Mouse (Mus musculus): Measurements from ENCODE around the gene E4f1. TPM values are rescaled to one million over a fixed set of nuclear protein-coding genes. Genes with fewer than 3 reads are reported as not detected.

Gene E4f1
- polyA plus RNA-seq (2017; shearing (Covaris generic)), result 10 to 100 TPM; 34.3 to 62.8 TPM

- ATAC-seq, result peak; percentile 98
These were observed at the start of gene E4f1, which contains the start of gene Pgp for GRCm38 (mm10) chr17:24469910-24470602. E4f1 (minus strand) TSS chr17:24470313. Pgp (plus strand) TSS chr17:24470392.

GRCm38 (mm10) chr17:24514270-24515257, 44.5 kb upstream of the E4f1 start:
- ATAC-seq, result no peak

- ATAC-seq, result no peak
These were observed 43.5 kb upstream of the E4f1 start for GRCm38 (mm10) chr17:24513609-24514008.

GRCm38 (mm10) chr17:24507806-24508460, 37.8 kb upstream of the E4f1 start:
- ATAC-seq, result no peak

GRCm38 (mm10) chr17:24507129-24507664, 37.1 kb upstream of the E4f1 start:
- no peak for ATAC-seq

GRCm38 (mm10) chr17:24506332-24507070, 36.4 kb upstream of the E4f1 start:
- no peak for ATAC-seq

- no peak for ATAC-seq
These were observed 35.3 kb upstream of the E4f1 start for GRCm38 (mm10) chr17:24505286-24505955.

GRCm38 (mm10) chr17:24504085-24504484, 34.0 kb upstream of the E4f1 start:
- ATAC-seq, result no peak

GRCm38 (mm10) chr17:24502208-24502607, 32.1 kb upstream of the E4f1 start:
- no peak for ATAC-seq

GRCm38 (mm10) chr17:24496026-24496425, 25.9 kb upstream of the E4f1 start:
- ATAC-seq, result no peak

GRCm38 (mm10) chr17:24495443-24495842, 25.3 kb upstream of the E4f1 start:
- no peak for ATAC-seq

- no peak for ATAC-seq
These were observed 24.7 kb upstream of the E4f1 start for GRCm38 (mm10) chr17:24494627-24495335.

GRCm38 (mm10) chr17:24490399-24490798, 20.3 kb upstream of the E4f1 start:
- no peak for ATAC-seq

- ATAC-seq, result no peak
These were observed 19.3 kb upstream of the E4f1 start for GRCm38 (mm10) chr17:24489265-24490030.

- peak; percentile 43 for ATAC-seq
These were observed 18.6 kb upstream of the E4f1 start for GRCm38 (mm10) chr17:24488662-24489264.

- no peak for ATAC-seq
These were observed 18.1 kb upstream of the E4f1 start, which contains the start of gene Caskin1 for GRCm38 (mm10) chr17:24488186-24488661. Caskin1 (plus strand) TSS chr17:24488601.

- ATAC-seq, result no peak
These were observed 15.2 kb upstream of the E4f1 start for GRCm38 (mm10) chr17:24485090-24485860.

GRCm38 (mm10) chr17:24483495-24483894, 13.4 kb upstream of the E4f1 start:
- ATAC-seq, result no peak

All from CD4-positive, CD25-positive, alpha-beta regulatory T cell, adult 4 months (primary cell).